Mouse (Mus musculus) ES-Bruce4 (cell line): ENCODE data around the gene Fgfr2.

Source experiments
- CTCF ChIP-seq: IDR thresholded peaks from one replicate; pipeline ENCODE4 v1.8.1; 2011; ENCODE audit warnings: low read depth, low read length
- POLR2A ChIP-seq: IDR thresholded peaks from one replicate; pipeline ENCODE4 v1.8.1; 2011; ENCODE audit warnings: low read length; ENCODE audit not compliant: insufficient read depth

DNA sequence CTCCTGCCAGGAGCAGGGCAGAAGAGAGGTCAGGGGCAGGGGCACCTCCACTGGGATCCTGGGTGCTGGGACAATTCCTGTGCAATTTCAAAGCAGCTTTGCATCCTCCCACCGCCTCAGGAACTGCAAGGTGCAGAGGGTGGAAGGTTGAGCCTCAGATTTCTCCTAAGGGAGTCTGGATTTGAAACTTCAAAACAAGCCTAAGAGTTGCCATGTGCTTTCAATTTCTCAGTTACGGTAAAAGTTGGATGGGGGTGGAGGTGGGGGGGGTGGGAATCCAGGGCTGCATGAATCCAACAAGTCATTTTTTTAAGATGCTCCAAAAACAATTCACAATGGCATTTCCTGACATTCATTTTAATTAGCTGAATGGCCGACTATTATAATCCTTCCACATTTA is 935.7 kb downstream of the Fgfr2 start:
- no peak for TF ChIP-seq CTCF
- TF ChIP-seq POLR2A = no peak
